ENCODE assay signal across 25 mouse cellular contexts in the genomic region with DNA sequence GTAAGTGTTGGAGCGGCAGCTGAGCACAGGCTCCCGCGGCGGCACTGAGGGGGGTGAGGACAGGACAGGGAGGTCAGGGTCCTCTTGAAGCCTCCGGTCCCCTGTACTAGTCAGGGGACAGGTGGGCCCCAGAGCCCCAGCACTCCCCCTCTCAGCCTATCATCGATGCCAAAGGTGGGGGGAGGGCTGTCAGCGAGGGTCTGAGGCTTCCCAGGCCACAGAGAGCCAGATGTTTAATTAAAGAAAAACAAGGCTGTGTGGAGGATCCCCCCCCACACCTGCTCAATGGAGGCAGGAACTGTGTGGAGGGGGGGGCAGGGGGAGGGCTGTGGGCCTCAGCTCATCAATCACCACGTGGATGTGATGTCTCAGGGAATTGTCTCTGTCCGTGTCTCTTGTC. TPM values are rescaled to one million over a fixed set of nuclear protein-coding genes. Genes with fewer than 3 reads are reported as not detected.
DNase-seq lines count a peak whose midpoint lies in the region; ATAC-seq lines count a peak whose summit lies in the region.
"Had no signal": no experiment of that assay in that cellular context is flagged by ENCODE, and none has a peak within 500 bp of the region (broad histone marks: within the 10 kb centered on the region; RNA-seq: fewer than 3 reads in every experiment).

No protein-coding gene starts in this region.

- no peak overlapping the region for H3K4me2 ChIP-seq in forebrain, embryonic 13.5 days
- no peak overlapping the region for H3K4me2 ChIP-seq in forebrain, embryonic 11.5 days (ENCODE audit: low read depth, low read length, severe bottlenecking)
- no peak overlapping the region; the same call in 1 of the 2 replicates for H3K4me2 ChIP-seq in kidney, embryonic 16.5 days (replicated peaks; ENCODE audit: low read depth, low read length)
- no peak overlapping the region for H3K4me2 ChIP-seq in hindbrain, embryonic 12.5 days (replicated peaks)
- no peak overlapping the region for H3K4me2 ChIP-seq in stomach, embryonic 16.5 days (ENCODE audit: low read depth, low read length)
- H3K4me2 ChIP-seq: embryonic facial prominence, embryonic 13.5 days; heart, embryonic 15.5 days; liver, embryonic 15.5 days had no signal

- ATAC-seq in forebrain, embryonic 13.5 days, result no peak
- ATAC-seq in forebrain, embryonic 11.5 days (replicated peaks; ENCODE audit: low FRiP score), result no peak
- ATAC-seq in kidney, embryonic 16.5 days (ENCODE audit: low FRiP score, low TSS enrichment), result peak; percentile 18; the same call in 1 of the 2 replicates
- 0 out of 2 replicates have a peak, but pooled peaks have one; percentile 12 for ATAC-seq in hindbrain, embryonic 12.5 days (ENCODE audit: low FRiP score)
- ATAC-seq in stomach, embryonic 16.5 days (ENCODE audit: insufficient read depth, low FRiP score), result 0 out of 2 replicates have a peak, but pooled peaks have one; percentile 7
- ATAC-seq: lung, postnatal 0 days had no signal

- H3K9me3 ChIP-seq in forebrain, embryonic 13.5 days (replicated peaks), result no peaks in the 10 kb centered on the region
- H3K9me3 ChIP-seq in forebrain, embryonic 11.5 days (ENCODE audit: control insufficient read depth, low read length), result no peaks in the 10 kb centered on the region
- H3K9me3 ChIP-seq in kidney, embryonic 16.5 days (ENCODE audit: low read length), result no peaks in the 10 kb centered on the region
- H3K9me3 ChIP-seq in hindbrain, embryonic 12.5 days (replicated peaks), result no peaks in the 10 kb centered on the region
- no peaks in the 10 kb centered on the region for H3K9me3 ChIP-seq in stomach, embryonic 16.5 days (replicated peaks; ENCODE audit: control insufficient read depth, low read length)
- H3K9me3 ChIP-seq: embryonic facial prominence, embryonic 13.5 days; heart, embryonic 15.5 days; liver, embryonic 15.5 days had no signal

- H3K4me1 ChIP-seq in forebrain, embryonic 13.5 days, result peaks cover 72% of the 10 kb centered on the region
- peaks cover 44% of the 10 kb centered on the region for H3K4me1 ChIP-seq in forebrain, embryonic 11.5 days (replicated peaks; ENCODE audit: control insufficient read depth, insufficient read depth, low read length)
- H3K4me1 ChIP-seq in kidney, embryonic 16.5 days (ENCODE audit: insufficient read depth, low read length), result peaks cover 64% of the 10 kb centered on the region
- peaks cover 77% of the 10 kb centered on the region for H3K4me1 ChIP-seq in hindbrain, embryonic 12.5 days
- peaks cover 14% of the 10 kb centered on the region for H3K4me1 ChIP-seq in stomach, embryonic 16.5 days (ENCODE audit: control insufficient read depth, insufficient read depth, low read length)

- H3K27me3 ChIP-seq in forebrain, embryonic 13.5 days, result no peaks in the 10 kb centered on the region
- H3K27me3 ChIP-seq in forebrain, embryonic 11.5 days (ENCODE audit: control insufficient read depth, insufficient read depth, low read length), result no peaks in the 10 kb centered on the region
- H3K27me3 ChIP-seq in kidney, embryonic 16.5 days (ENCODE audit: insufficient read depth, low read length), result 0 out of 2 replicates have a peak, but pooled peaks cover 6% of the 10 kb centered on the region
- no peaks in the 10 kb centered on the region; the same call in 1 of the 2 replicates for H3K27me3 ChIP-seq in hindbrain, embryonic 12.5 days
- no peaks in the 10 kb centered on the region for H3K27me3 ChIP-seq in stomach, embryonic 16.5 days (ENCODE audit: control insufficient read depth, insufficient read depth, low read length)

- H3K27ac ChIP-seq in forebrain, embryonic 13.5 days, result no peak overlapping the region
- no peak overlapping the region for H3K27ac ChIP-seq in forebrain, embryonic 11.5 days (ENCODE audit: low read depth, low read length)
- H3K27ac ChIP-seq in kidney, embryonic 16.5 days (ENCODE audit: low read length), result no peak overlapping the region
- H3K27ac ChIP-seq in hindbrain, embryonic 12.5 days, result peak overlapping the region; percentile 76
- H3K27ac ChIP-seq in stomach, embryonic 16.5 days (ENCODE audit: low read length), result no peak overlapping the region
- H3K27ac ChIP-seq: embryonic facial prominence, embryonic 13.5 days; heart, embryonic 15.5 days; layer of hippocampus, adult 2 months; left cerebral cortex, adult 2 months; liver, embryonic 15.5 days had no signal

- intact Hi-C loops in left cerebral cortex, postnatal 4 days (cut with DNase I), result no loop called here

- DNase-seq in forebrain, embryonic 11.5 days (ENCODE audit: low spot score), result no peak
- DNase-seq in kidney, postnatal 25 days, result no peak
- no peak for DNase-seq in left cerebral cortex, postnatal 4 days
- no peak for DNase-seq in spleen, adult 12 weeks (ENCODE audit: low spot score)
- DNase-seq: adrenal gland, postnatal 10 days; cerebellum, adult 11-12 months; cerebellum, postnatal 36 days; gastrocnemius, postnatal 10 days; heart, adult 18-20 months; kidney, adult 9 months; retina, postnatal 1 day; right cerebral cortex, postnatal 4 days; thymus, postnatal 4 days had no signal

- no peak overlapping the region for H3K4me3 ChIP-seq in forebrain, embryonic 13.5 days
- no peak overlapping the region for H3K4me3 ChIP-seq in forebrain, embryonic 11.5 days (ENCODE audit: low read depth, low read length)
- H3K4me3 ChIP-seq in kidney, embryonic 16.5 days (ENCODE audit: low read length), result no peak overlapping the region
- H3K4me3 ChIP-seq in hindbrain, embryonic 12.5 days, result no peak overlapping the region
- no peak overlapping the region for H3K4me3 ChIP-seq in stomach, embryonic 16.5 days (replicated peaks; ENCODE audit: low read length)
- H3K4me3 ChIP-seq: embryonic facial prominence, embryonic 13.5 days; heart, embryonic 15.5 days; layer of hippocampus, adult 2 months; left cerebral cortex, adult 2 months; liver, embryonic 15.5 days had no signal

- WGBS in forebrain, embryonic 13.5 days, result 64% methylated on average over 9 of the region's 9 CpGs
- WGBS in forebrain, embryonic 11.5 days, result 66% methylated on average over 9 of the region's 9 CpGs
- WGBS in kidney, embryonic 16.5 days, result 24% methylated on average over 9 of the region's 9 CpGs
- WGBS in hindbrain, embryonic 12.5 days, result 37% methylated on average over 9 of the region's 9 CpGs
- 34% methylated on average over 9 of the region's 9 CpGs for WGBS in stomach, embryonic 16.5 days

- peak overlapping the region; percentile 12; the same call in 1 of the 2 replicates for H3K9ac ChIP-seq in forebrain, embryonic 13.5 days
- no peak overlapping the region; the same call in 1 of the 2 replicates for H3K9ac ChIP-seq in forebrain, embryonic 11.5 days (ENCODE audit: low read length)
- no peak overlapping the region for H3K9ac ChIP-seq in kidney, embryonic 16.5 days (replicated peaks; ENCODE audit: low read length)
- H3K9ac ChIP-seq in hindbrain, embryonic 12.5 days, result 0 out of 2 replicates have a peak overlapping the region, but pooled peaks have one; percentile 33
- H3K9ac ChIP-seq in stomach, embryonic 16.5 days (ENCODE audit: low read length), result no peak overlapping the region
- H3K9ac ChIP-seq: embryonic facial prominence, embryonic 13.5 days; heart, embryonic 15.5 days; liver, embryonic 15.5 days had no signal

- peaks cover 74% of the 10 kb centered on the region for H3K36me3 ChIP-seq in forebrain, embryonic 13.5 days (ENCODE audit: poor library complexity, severe bottlenecking)
- peaks cover 3% of the 10 kb centered on the region; the same call in 1 of the 2 replicates for H3K36me3 ChIP-seq in forebrain, embryonic 11.5 days (ENCODE audit: control insufficient read depth, insufficient read depth, low read length)
- H3K36me3 ChIP-seq in kidney, embryonic 16.5 days (ENCODE audit: insufficient read depth, low read length), result no peaks in the 10 kb centered on the region
- peaks cover 16% of the 10 kb centered on the region; the same call in 1 of the 2 replicates for H3K36me3 ChIP-seq in hindbrain, embryonic 12.5 days
- H3K36me3 ChIP-seq in stomach, embryonic 16.5 days (ENCODE audit: control insufficient read depth, insufficient read depth, low read length), result no peaks in the 10 kb centered on the region
- H3K36me3 ChIP-seq: heart, embryonic 15.5 days; liver, embryonic 15.5 days had no signal

RNA-seq across cellular contexts. Expression of a gene that starts 23.5 kb away (rescaled TPM):
- 47.8 and 50.6 TPM in 2 replicates for polyA plus RNA-seq in forebrain, embryonic 13.5 days (2015; fragmentation: Nextera tagmentation; extraction: Ambion mirVana)
- 28.1 and 34.5 TPM in 2 replicates for polyA plus RNA-seq in forebrain, embryonic 11.5 days (2014; fragmentation: Nextera tagmentation; extraction: Ambion mirVana)
- 18.9 and 23.5 TPM in 2 replicates for polyA plus RNA-seq in kidney, embryonic 16.5 days (2015; fragmentation: Nextera tagmentation; extraction: Ambion mirVana)
- polyA plus RNA-seq in hindbrain, embryonic 12.5 days (2016; fragmentation: Nextera tagmentation; extraction: Ambion mirVana), result 73.6 and 78.6 TPM in 2 replicates
- 22.8 and 23.0 TPM in 2 replicates for polyA plus RNA-seq in stomach, embryonic 16.5 days (2015; fragmentation: Nextera tagmentation; extraction: Ambion mirVana)
- total RNA-seq in left cerebral cortex, postnatal 4 days (2021), result 10 to 100 TPM; 70.3 to 78.4 TPM
- total RNA-seq: megakaryocyte-erythroid progenitor cell, adult 5-6 weeks; neutrophil, adult 5-6 weeks had no signal

RNA-seq across cellular contexts. Expression of a gene that starts 33.3 kb away (rescaled TPM):
- 21.1 and 21.8 TPM in 2 replicates for polyA plus RNA-seq in forebrain, embryonic 13.5 days (2015; fragmentation: Nextera tagmentation; extraction: Ambion mirVana)
- polyA plus RNA-seq in forebrain, embryonic 11.5 days (2014; fragmentation: Nextera tagmentation; extraction: Ambion mirVana), result 35.2 and 37.1 TPM in 2 replicates
- polyA plus RNA-seq in kidney, embryonic 16.5 days (2015; fragmentation: Nextera tagmentation; extraction: Ambion mirVana), result 18.8 and 22.8 TPM in 2 replicates
- polyA plus RNA-seq in hindbrain, embryonic 12.5 days (2016; fragmentation: Nextera tagmentation; extraction: Ambion mirVana), result 28.8 and 35.9 TPM in 2 replicates
- 10.1 and 10.5 TPM in 2 replicates for polyA plus RNA-seq in stomach, embryonic 16.5 days (2015; fragmentation: Nextera tagmentation; extraction: Ambion mirVana)
- total RNA-seq in left cerebral cortex, postnatal 4 days (2021), result 10 to 100 TPM; 60.5 to 61.7 TPM
- total RNA-seq: megakaryocyte-erythroid progenitor cell, adult 5-6 weeks; neutrophil, adult 5-6 weeks had no signal

RNA-seq across cellular contexts. Expression of a gene that starts 36.2 kb away (rescaled TPM):
- polyA plus RNA-seq in forebrain, embryonic 13.5 days (2015; fragmentation: Nextera tagmentation; extraction: Ambion mirVana), result 28.1 and 30.7 TPM in 2 replicates
- 65.0 and 66.9 TPM in 2 replicates for polyA plus RNA-seq in forebrain, embryonic 11.5 days (2014; fragmentation: Nextera tagmentation; extraction: Ambion mirVana)
- polyA plus RNA-seq in kidney, embryonic 16.5 days (2015; fragmentation: Nextera tagmentation; extraction: Ambion mirVana), result 168 and 184 TPM in 2 replicates
- polyA plus RNA-seq in hindbrain, embryonic 12.5 days (2016; fragmentation: Nextera tagmentation; extraction: Ambion mirVana), result 125 and 141 TPM in 2 replicates
- polyA plus RNA-seq in stomach, embryonic 16.5 days (2015; fragmentation: Nextera tagmentation; extraction: Ambion mirVana), result 143 and 152 TPM in 2 replicates
- 10 to 100 TPM; 17.8 to 20.7 TPM for total RNA-seq in left cerebral cortex, postnatal 4 days (2021)

RNA-seq across cellular contexts. Expression of a gene that starts 49.7 kb away (rescaled TPM):
- 80.7 and 83.8 TPM in 2 replicates for polyA plus RNA-seq in forebrain, embryonic 13.5 days (2015; fragmentation: Nextera tagmentation; extraction: Ambion mirVana)
- 92.0 and 92.5 TPM in 2 replicates for polyA plus RNA-seq in forebrain, embryonic 11.5 days (2014; fragmentation: Nextera tagmentation; extraction: Ambion mirVana)
- polyA plus RNA-seq in kidney, embryonic 16.5 days (2015; fragmentation: Nextera tagmentation; extraction: Ambion mirVana), result 76.0 and 84.9 TPM in 2 replicates
- 55.6 and 66.5 TPM in 2 replicates for polyA plus RNA-seq in hindbrain, embryonic 12.5 days (2016; fragmentation: Nextera tagmentation; extraction: Ambion mirVana)
- 54.3 and 58.6 TPM in 2 replicates for polyA plus RNA-seq in stomach, embryonic 16.5 days (2015; fragmentation: Nextera tagmentation; extraction: Ambion mirVana)
- 10 to 100 TPM; 32.2 to 34.5 TPM for total RNA-seq in left cerebral cortex, postnatal 4 days (2021)

RNA-seq across cellular contexts. Expression of a gene that starts 59.4 kb away (rescaled TPM):
- polyA plus RNA-seq in forebrain, embryonic 13.5 days (2015; fragmentation: Nextera tagmentation; extraction: Ambion mirVana), result 259 and 262 TPM in 2 replicates
- 135 and 142 TPM in 2 replicates for polyA plus RNA-seq in forebrain, embryonic 11.5 days (2014; fragmentation: Nextera tagmentation; extraction: Ambion mirVana)
- polyA plus RNA-seq in kidney, embryonic 16.5 days (2015; fragmentation: Nextera tagmentation; extraction: Ambion mirVana), result 137 and 149 TPM in 2 replicates
- 191 and 199 TPM in 2 replicates for polyA plus RNA-seq in hindbrain, embryonic 12.5 days (2016; fragmentation: Nextera tagmentation; extraction: Ambion mirVana)
- polyA plus RNA-seq in stomach, embryonic 16.5 days (2015; fragmentation: Nextera tagmentation; extraction: Ambion mirVana), result 132 TPM in 2 replicates
- 100 to 1,000 TPM; 161 to 166 TPM for total RNA-seq in left cerebral cortex, postnatal 4 days (2021)

Comparison
In these comparisons a context has a peak if more than half of its experiments do, and no peak if none do; other contexts are left out.
1. H3K9ac ChIP-seq: peak in forebrain, embryonic 13.5 days (single experiment) and hindbrain, embryonic 12.5 days (single experiment); none in forebrain, embryonic 11.5 days (single experiment), kidney, embryonic 16.5 days (single experiment) and stomach, embryonic 16.5 days (single experiment).
2. ATAC-seq: peak in kidney, embryonic 16.5 days (single experiment), hindbrain, embryonic 12.5 days (single experiment) and stomach, embryonic 16.5 days (single experiment); none in forebrain, embryonic 13.5 days (single experiment) and forebrain, embryonic 11.5 days (single experiment).